Mouse (Mus musculus) right cerebral cortex, postnatal 4 days (tissue): ENCODE measurements around the gene Casq1.
"Not testable (repeated sequence)": the region's sequence is repeated elsewhere in the genome, so short reads cannot be mapped to it uniquely, and the experiment has no call there.

Experiments
- DNase-seq: peaks from one replicate; pipeline ENCODE4 v3.0.0-alpha.2; 2022

Casq1 gene

DNA sequence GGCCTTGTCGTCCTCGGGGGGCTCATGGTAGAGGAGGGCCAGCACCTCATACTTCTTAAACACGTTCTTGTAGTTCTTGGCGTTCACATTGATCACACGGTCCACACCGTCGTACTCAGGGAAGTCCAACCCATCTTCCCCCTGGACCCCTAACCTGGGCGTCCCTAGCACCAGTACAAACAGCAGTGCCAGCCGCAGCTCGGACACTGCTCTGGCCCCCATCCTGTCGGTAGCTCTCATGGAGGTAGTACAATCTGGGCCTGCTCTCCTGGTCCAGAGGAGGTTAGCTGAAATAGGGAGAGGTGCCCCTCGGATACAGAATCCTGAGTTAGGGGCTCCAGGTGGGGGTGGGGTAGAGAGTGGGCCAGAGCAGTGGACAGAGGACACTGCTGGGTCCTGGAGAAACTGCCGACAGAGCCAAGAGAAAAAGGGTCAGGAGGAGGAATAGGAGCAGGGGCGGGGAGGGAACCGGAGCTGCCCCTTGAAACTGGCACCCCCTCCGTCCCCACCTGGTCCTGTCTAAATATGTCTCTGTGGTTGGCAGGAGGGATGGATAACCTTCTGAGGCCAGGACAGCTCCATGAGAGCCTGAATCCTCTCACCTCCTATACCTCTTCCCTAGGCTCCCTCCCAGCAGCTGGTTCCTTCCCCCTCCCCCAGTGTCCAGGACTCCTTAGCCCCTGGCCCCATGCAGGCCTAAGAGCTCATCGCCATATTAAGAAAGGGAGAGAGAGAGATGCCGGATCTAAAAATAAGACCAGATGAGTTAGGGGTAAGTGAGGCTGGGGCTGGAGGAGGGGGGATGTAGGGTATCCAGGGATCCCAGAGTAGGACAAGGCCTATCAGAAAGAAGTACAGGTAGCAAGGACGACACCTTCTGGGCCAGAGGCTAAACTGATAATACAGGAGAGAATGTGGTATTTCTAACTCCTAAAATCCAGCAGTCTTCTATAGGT, at the start of gene Casq1:
TSS of gene Casq1 (minus strand) at position 418 of the 956 bp plus-strand sequence.
- no peak for DNase-seq

- no peak for DNase-seq
These were observed 41.9 kb upstream of the Casq1 start, which contains the start of gene Igsf8 for GRCm38 (mm10) chr1:172261477-172262078. TSS of gene Igsf8 (plus strand) at chr1:172261641.

DNA sequence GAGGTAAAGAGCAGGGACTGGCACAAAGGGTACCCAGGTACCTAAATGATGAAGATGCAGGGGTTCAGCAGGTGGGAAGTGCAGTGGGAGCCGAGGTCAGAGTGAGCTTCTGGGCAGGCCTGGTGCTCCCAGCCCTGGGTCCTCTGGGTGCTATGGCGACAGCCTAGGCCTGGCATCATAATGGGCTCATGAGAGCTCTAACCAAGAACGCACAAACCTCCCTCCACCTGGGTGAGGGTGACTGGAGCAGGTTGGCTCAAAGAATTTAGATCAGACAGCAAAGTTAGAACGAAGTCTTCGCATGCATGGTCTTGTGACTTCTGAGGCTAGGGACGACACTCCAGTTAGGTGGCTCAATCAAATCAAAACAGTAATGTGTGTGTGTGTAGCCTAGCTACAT, 38.6 kb upstream of the Casq1 start, which contains the start of gene Atp1a4:
TSS of gene Atp1a4 (minus strand) at position 101 of the 400 bp plus-strand sequence.
- DNase-seq = no peak

GRCm38 (mm10) chr1:172247679-172248078, 28.0 kb upstream of the Casq1 start:
- no peak for DNase-seq

DNA sequence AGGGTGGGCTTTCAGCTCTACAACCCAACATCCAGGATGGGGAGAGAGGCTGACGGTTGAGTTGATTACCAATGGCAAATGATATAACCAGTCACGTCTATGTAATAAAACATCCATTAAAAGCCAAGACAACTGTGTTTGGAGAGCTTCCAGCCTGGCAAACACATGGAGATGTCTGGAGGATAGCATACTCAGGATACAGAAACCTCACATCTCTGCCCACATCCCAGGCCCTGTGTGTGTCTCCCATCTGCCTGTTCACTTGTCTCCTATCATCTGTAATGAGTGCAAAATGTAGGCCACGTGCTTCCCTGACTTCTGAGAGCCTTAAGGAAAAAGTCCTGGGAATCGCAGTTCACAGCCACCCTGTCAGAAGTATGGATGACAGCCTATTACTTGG, 27.5 kb upstream of the Casq1 start:
- no peak for DNase-seq

- not testable (repeated sequence) for DNase-seq
These were observed 25.0 kb upstream of the Casq1 start for GRCm38 (mm10) chr1:172244645-172245044.

DNA sequence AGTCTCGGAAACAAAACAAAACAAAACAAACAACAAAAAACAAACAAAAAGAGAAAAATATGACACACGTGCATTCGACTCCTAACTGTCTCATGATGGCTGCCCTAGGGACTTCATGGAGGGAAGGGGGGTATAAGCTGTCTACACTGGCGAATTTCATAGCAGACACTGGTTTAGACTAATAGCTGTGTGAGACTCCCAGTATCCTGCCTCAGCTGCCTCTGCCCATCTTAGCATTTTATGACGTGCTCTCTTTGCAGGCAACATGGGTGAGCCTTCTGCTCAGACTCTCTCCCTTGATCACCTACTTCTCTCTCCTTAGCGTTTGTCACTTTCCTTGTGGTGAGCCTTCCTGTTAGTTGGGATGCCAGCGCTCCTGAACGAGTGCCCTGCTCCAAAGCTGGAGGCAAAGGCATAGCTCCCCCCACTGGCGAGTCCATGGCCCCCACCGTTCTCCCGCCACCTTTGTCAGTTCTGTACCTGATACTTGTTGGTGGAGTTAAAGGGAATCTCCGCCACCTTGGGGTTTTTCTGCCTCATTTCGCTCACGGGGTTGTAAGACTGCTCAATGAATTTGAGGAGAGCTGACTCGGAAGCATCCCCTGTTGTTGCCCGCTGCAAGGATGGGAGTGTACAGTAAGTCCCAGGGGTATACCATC, 24.0 kb upstream of the Casq1 start:
- DNase-seq = peak; percentile 33

DNA sequence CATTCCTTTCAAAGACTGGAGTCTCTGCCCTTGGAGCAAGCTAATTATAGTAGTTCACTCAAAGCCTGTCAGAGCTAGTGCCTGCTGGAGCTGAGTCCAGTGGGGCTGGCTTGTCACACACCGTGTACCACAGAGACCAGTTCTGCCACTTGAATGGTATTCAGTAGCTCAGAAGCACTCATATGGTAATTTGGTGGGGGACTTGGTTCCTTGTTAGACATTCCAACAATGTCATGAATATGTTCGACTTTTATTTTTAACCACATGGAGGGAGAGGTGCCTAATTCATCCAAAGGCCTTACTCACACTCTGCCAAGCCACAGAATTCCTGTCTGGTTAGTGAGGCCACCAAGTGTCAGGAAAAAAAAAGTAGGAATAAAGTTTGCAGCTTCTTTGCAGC, 22.7 kb upstream of the Casq1 start:
- no peak for DNase-seq

GRCm38 (mm10) chr1:172240945-172241708, 21.5 kb upstream of the Casq1 start:
- no peak for DNase-seq

GRCm38 (mm10) chr1:172229215-172229614, 9.5 kb upstream of the Casq1 start:
- no peak for DNase-seq

- no peak for DNase-seq
These were observed 8.5 kb upstream of the Casq1 start for GRCm38 (mm10) chr1:172228209-172228608.

DNA sequence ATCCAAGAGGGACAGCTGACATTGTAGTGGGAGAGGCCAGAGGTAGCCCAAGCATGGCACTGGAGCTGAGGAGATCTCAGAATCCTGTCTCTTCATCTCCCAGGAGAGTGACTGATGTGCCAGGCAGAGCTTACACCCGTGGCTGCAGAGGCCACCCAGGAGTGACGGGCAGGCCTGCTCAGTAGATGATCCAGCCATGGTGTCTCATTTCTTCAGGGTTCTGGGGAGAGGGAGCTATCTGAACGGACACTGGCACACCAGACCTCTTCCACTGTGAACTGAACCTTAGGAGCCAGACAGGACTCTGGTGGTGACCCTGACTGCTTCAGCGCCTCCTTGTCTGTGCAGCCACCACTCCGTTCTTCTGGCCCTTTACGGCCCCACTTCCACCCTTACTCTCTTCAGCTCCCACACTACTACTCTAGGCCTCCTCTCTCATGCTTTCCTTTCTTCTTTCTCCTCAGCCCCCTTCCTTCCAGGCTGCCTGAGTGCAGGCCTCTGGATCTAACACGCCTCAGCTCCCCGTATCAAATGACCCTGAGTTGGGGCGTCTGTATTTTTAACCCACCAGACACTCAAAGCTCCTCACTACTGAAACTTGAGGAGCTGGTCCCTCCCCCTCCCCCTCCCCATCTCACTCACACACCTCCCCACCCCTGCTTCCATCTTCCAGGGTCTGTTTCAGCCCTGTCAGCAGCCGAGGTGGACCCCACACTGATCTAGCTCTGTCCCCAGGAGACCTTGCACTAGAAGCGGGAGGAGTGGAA, 1.8 kb upstream of the Casq1 start:
- DNase-seq = no peak

DNA sequence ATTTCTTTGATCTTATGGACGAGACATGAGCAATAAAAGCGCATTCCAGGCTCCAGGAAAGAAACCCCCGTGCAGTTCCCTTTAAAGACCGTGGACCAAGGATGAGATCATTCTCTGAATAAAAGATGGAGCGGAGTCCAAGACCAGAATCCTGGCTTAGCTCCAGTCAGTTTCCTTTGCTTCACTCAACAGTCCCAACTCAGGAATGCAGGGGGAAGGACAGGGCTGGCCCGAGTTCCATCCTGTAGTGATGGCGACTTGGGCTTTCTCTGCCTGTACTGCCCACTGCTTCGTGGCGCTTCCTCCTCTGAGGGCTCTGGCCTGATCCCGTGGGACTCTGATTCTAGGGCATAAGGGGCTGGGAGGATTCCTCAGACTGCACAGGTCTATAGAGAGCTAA, 746 bp upstream of the Casq1 start:
- DNase-seq = no peak

- DNase-seq = no peak
These were observed 1.3 kb downstream of the Casq1 start for GRCm38 (mm10) chr1:172218164-172218910.

DNA sequence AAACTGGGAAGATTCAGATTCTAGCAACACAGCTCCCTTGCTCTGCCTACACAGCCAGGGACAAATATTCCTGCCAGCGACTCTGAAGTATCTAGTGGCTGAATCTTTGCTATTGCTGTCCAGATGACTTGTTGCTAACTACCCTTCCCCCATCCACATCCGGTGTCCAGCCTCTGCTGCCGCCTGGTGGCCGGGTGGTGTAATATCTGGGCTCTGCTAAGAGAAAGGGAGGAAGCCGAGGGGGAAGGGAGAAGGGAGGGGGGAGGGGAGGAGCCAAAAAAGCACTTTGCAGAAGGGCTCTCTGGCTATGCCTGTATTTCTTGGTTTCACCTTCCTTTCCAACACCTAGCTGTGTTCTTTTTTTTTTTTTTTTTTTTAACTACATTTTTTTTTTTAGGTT, 2.5 kb downstream of the Casq1 start:
- DNase-seq = peak; percentile 91

GRCm38 (mm10) chr1:172214748-172215147, 4.9 kb downstream of the Casq1 start:
- DNase-seq = no peak

DNA sequence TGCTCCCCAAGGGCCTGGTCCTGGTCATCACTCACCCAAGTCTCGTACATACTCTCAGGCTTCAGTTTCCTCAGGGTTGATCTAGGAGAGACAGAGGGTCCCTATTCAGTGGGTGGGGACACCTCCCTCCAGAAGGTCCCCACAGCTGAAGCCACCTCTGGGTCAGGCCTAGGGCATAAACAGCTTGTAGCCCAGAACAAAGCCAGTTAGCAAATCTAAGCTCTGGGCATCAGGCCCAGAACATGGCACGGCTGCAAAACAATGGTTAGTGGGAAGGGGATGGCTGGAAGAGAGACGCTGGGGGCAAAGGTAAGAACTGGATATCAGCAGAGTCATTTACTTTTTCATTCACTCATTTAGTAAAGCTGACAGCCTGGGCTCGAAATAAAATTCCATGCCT, 5.9 kb downstream of the Casq1 start:
- DNase-seq = no peak

GRCm38 (mm10) chr1:172212776-172213175, 6.9 kb downstream of the Casq1 start:
- DNase-seq = no peak

DNA sequence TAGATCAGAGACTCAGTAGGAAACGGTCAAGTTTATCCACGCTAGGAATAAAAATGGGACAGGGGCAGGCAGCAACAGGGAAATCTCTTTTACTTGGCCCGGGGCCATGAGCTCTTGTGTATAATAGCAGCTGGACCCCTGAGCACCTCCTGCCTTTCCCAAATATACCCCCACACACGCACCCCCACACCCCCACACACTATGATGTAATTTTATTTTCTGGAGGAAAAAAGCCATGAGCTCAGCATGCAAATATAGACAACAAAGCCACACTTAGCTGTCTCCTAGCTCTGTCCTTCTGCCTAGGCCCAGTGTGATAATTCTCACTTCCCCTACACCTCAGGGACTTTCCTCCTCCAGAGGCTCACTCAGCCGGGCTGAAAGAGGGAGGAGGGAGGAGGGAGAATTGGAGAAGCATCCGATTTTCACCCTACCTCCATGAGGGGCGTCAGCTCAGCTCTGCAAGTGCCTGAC, 12.5 kb downstream of the Casq1 start:
- DNase-seq = no peak

DNA sequence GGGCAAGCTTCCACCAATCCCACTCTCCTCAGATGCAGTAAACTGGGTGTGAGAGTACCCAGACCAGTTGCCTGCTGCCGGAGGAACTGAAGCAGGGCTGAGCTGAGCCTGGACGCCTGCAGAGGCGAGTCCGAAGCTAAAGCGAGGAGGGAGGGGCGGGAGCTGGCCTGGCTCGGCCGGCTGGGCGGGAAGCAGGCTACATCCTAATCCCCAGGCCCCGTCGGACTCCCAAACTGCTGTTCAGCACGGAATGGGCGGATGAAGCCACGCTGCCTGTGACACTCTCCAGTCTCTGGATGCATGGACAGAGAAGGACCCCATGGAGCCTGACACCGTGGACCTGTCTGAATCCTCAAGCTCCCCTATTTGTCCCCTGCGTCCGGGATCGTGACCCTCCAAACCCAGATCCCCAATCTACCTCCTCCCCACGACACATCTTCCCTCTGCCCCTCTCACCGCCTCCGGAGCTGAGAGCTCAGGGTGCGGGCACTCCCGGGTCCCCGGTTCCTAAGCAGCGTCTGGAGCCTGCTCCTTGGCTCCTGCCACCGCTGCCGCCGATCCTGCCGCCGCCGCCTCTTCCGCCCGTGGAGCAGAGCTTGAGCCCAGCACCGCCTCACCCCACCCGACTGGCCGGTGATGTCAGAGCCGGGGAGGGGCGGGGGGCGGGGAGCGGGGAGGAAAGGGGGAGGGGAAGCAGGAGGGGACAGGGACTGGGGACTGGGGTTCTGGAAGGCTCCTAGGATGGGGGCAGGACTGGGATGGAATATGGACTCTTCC, 13.3 kb downstream of the Casq1 start, which contains the start of gene Pea15a:
TSS of gene Pea15a (minus strand) at position 664 of the 777 bp plus-strand sequence.
- peak; percentile 85 for DNase-seq
